Mouse (Mus musculus): Measurements from ENCODE around the gene Usp5. TPM values are rescaled to one million over a fixed set of nuclear protein-coding genes. Genes with fewer than 3 reads are reported as not detected.

Usp5 gene
- total and polyA plus RNA-seq, 2 experiments, result 49.3 to 55.9 TPM

GRCm38 (mm10) chr6:124854647-124855046, 25.4 kb upstream of the Usp5 start:
- TF ChIP-seq POLR2A (IDR thresholded peaks at IDR 0.05; ENCODE audit: extremely low read depth, insufficient read depth, low read length) (no peak), CTCF (IDR thresholded peaks at IDR 0.05; ENCODE audit: low read depth, low read length) (no peak)
- Histone ChIP-seq H3K4me1 (ENCODE audit: control insufficient read depth, insufficient read depth, low read length) (no peaks in the 10 kb centered on the region), H3K4me3 (ENCODE audit: insufficient read depth, low read depth, low read length) (no peak overlapping the region), H3K36me3 (ENCODE audit: control insufficient read depth, insufficient read depth, low read length) (no peaks in the 10 kb centered on the region), H3K27ac (replicated peaks; ENCODE audit: insufficient read depth, low read depth, low read length) (no peak overlapping the region), H3K9ac (ENCODE audit: low read depth, low read length) (no peak overlapping the region), H3K79me2 (ENCODE audit: control insufficient read depth, insufficient read depth, low read length) (no peaks in the 10 kb centered on the region), H3K27me3 (ENCODE audit: control insufficient read depth, insufficient read depth, low read length) (peaks cover 7% of the 10 kb centered on the region; the same call in 1 of the 2 replicates)
- no peak for DNase-seq (ENCODE audit: extremely low read depth, low read depth, low spot score)
- WGBS, result 71% methylated on average over 12 of the region's 12 CpGs

DNA sequence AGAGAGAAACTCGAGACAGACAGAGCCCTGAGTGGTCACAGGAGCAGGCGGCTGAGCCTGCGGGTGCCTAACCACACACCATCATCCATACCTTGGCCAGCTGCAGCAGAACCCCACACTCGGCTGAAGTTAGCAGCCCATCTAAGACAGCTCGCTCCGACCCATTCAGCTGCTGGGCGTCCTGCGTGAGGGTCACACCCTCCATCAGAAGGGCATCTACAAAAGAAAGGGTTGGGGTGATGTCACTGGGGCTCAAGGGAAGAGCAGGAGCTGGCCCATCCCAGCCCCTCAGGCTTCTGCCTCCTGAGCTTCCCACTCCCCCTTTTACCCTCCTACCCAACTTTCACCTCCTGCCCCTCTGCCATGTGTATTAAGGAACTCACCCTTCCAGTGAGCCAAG, 21.3 kb upstream of the Usp5 start:
- TF ChIP-seq POLR2A (IDR thresholded peaks at IDR 0.05; ENCODE audit: extremely low read depth, insufficient read depth, low read length), result no peak
- no peak for TF ChIP-seq CTCF (IDR thresholded peaks at IDR 0.05; ENCODE audit: low read depth, low read length)
- Histone ChIP-seq H3K4me1 (ENCODE audit: control insufficient read depth, insufficient read depth, low read length) (0 out of 2 replicates have a peak, but pooled peaks cover 1% of the 10 kb centered on the region), H3K9ac (ENCODE audit: low read depth, low read length) (no peak overlapping the region), H3K36me3 (ENCODE audit: control insufficient read depth, insufficient read depth, low read length) (no peaks in the 10 kb centered on the region), H3K27ac (replicated peaks; ENCODE audit: insufficient read depth, low read depth, low read length) (no peak overlapping the region), H3K4me3 (ENCODE audit: insufficient read depth, low read depth, low read length) (no peak overlapping the region), H3K27me3 (ENCODE audit: control insufficient read depth, insufficient read depth, low read length) (no peaks in the 10 kb centered on the region), H3K79me2 (ENCODE audit: control insufficient read depth, insufficient read depth, low read length) (no peaks in the 10 kb centered on the region)
- WGBS, result 64% methylated on average over 8 of the region's 8 CpGs
- DNase-seq (ENCODE audit: extremely low read depth, low read depth, low spot score), result no peak

DNA sequence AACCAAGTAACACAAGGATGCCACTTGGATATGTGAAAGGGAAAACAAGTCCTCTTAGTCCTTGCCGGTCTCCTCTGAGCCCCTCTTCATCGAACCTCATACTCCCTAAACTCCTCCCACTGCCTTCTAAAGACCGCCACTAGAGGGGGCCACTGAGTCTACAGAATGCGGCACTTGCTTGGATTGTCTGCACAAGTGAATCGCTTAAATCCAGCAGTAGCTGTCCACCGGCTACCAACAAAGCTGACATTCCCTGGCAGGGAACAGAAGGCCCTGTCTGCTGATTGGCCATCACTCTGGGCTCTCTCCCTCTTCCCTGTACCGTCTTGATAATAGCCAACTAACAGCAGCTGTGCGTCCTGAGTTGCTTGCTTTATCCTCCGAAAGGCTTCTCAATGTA, 18.0 kb upstream of the Usp5 start:
- Histone ChIP-seq H3K36me3 (ENCODE audit: control insufficient read depth, insufficient read depth, low read length) (no peaks in the 10 kb centered on the region), H3K79me2 (ENCODE audit: control insufficient read depth, insufficient read depth, low read length) (no peaks in the 10 kb centered on the region), H3K27me3 (ENCODE audit: control insufficient read depth, insufficient read depth, low read length) (no peaks in the 10 kb centered on the region), H3K9ac (ENCODE audit: low read depth, low read length) (no peak overlapping the region), H3K27ac (replicated peaks; ENCODE audit: insufficient read depth, low read depth, low read length) (no peak overlapping the region), H3K4me3 (ENCODE audit: insufficient read depth, low read depth, low read length) (no peak overlapping the region), H3K4me1 (ENCODE audit: control insufficient read depth, insufficient read depth, low read length) (0 out of 2 replicates have a peak, but pooled peaks cover 1% of the 10 kb centered on the region)
- WGBS, result 15% methylated on average over 9 of the region's 9 CpGs
- TF ChIP-seq POLR2A (IDR thresholded peaks at IDR 0.05; ENCODE audit: extremely low read depth, insufficient read depth, low read length), result no peak
- TF ChIP-seq CTCF (IDR thresholded peaks at IDR 0.05; ENCODE audit: low read depth, low read length), result peak; percentile 78
- DNase-seq (ENCODE audit: extremely low read depth, low read depth, low spot score), result peak; percentile 71

GRCm38 (mm10) chr6:124840241-124841167, 11.2 kb upstream of the Usp5 start, which contains the start of gene Gnb3:
TSS of gene Gnb3 (minus strand) at chr6:124840275.
- WGBS, result 57% methylated on average over 15 of the region's 15 CpGs
- H3K36me3 ChIP-seq (ENCODE audit: control insufficient read depth, insufficient read depth, low read length), result no peaks in the 10 kb centered on the region
- DNase-seq (ENCODE audit: extremely low read depth, low read depth, low spot score), result no peak
- H3K4me3 ChIP-seq (ENCODE audit: insufficient read depth, low read depth, low read length), result no peak within 1 kb of the TSS
- H3K4me1 ChIP-seq (ENCODE audit: control insufficient read depth, insufficient read depth, low read length), result no peaks in the 10 kb centered on the region
- no peaks in the 10 kb centered on the region for H3K79me2 ChIP-seq (ENCODE audit: control insufficient read depth, insufficient read depth, low read length)
- no peak for TF ChIP-seq POLR2A (IDR thresholded peaks at IDR 0.05; ENCODE audit: extremely low read depth, insufficient read depth, low read length)
- no peak for TF ChIP-seq CTCF (IDR thresholded peaks at IDR 0.05; ENCODE audit: low read depth, low read length)
- no peak within 1 kb of the TSS for H3K9ac ChIP-seq (ENCODE audit: low read depth, low read length)
- no peak within 1 kb of the TSS for H3K27ac ChIP-seq (replicated peaks; ENCODE audit: insufficient read depth, low read depth, low read length)
- H3K27me3 ChIP-seq (ENCODE audit: control insufficient read depth, insufficient read depth, low read length), result no peaks in the 10 kb centered on the region

DNA sequence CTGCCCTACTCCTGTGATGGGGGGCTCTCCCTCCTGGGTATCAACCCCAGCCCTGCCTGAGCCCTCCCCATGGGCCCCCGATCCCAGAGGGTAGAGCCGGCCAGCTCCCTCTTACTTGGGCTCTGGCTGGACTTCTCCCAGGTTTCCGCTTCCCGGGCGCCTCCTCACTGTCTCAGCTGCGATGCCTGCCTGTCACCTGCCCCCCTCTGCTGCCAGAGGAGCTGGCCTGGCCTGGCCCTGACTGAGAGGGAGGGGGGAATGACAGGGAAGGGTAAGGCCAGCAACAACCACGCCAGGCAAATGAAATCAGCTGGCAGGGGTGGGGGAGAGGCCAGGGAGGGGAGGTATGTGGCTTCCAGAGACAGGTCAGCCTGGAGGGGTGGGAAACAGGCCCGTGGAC, 10.5 kb upstream of the Usp5 start:
- H3K79me2 ChIP-seq (ENCODE audit: control insufficient read depth, insufficient read depth, low read length), result no peaks in the 10 kb centered on the region
- H3K36me3 ChIP-seq (ENCODE audit: control insufficient read depth, insufficient read depth, low read length), result no peaks in the 10 kb centered on the region
- WGBS, result 53% methylated on average over 8 of the region's 8 CpGs
- TF ChIP-seq CTCF (IDR thresholded peaks at IDR 0.05; ENCODE audit: low read depth, low read length), result no peak
- TF ChIP-seq POLR2A (IDR thresholded peaks at IDR 0.05; ENCODE audit: extremely low read depth, insufficient read depth, low read length), result no peak
- H3K9ac ChIP-seq (ENCODE audit: low read depth, low read length), result no peak overlapping the region
- no peak overlapping the region for H3K4me3 ChIP-seq (ENCODE audit: insufficient read depth, low read depth, low read length)
- no peaks in the 10 kb centered on the region for H3K4me1 ChIP-seq (ENCODE audit: control insufficient read depth, insufficient read depth, low read length)
- no peaks in the 10 kb centered on the region for H3K27me3 ChIP-seq (ENCODE audit: control insufficient read depth, insufficient read depth, low read length)
- H3K27ac ChIP-seq (replicated peaks; ENCODE audit: insufficient read depth, low read depth, low read length), result no peak overlapping the region
- DNase-seq (ENCODE audit: extremely low read depth, low read depth, low spot score), result no peak

DNA sequence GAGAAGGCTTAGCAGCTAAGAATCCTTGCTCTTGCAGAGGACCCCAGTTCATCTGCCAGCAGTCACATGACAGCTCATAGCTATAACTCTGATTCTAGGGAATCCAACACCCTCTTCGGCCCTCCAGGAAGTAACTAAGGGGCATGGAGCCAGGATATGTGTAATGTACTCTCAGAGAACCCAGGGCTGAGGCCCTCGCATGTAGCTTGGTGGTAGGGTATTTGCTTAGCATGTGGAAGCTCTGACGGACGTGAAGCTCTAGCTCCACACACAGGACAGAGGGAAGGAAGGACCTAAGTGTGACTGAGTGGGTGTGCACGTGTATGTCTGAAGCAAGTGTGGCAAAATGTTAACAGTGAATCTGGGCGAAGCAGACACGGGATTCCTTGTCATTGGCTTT, 7.1 kb upstream of the Usp5 start:
- H3K4me1 ChIP-seq (ENCODE audit: control insufficient read depth, insufficient read depth, low read length), result no peaks in the 10 kb centered on the region
- no peak overlapping the region for H3K4me3 ChIP-seq (ENCODE audit: insufficient read depth, low read depth, low read length)
- DNase-seq (ENCODE audit: extremely low read depth, low read depth, low spot score), result no peak
- 77% methylated on average over 7 of the region's 7 CpGs for WGBS
- no peak overlapping the region for H3K9ac ChIP-seq (ENCODE audit: low read depth, low read length)
- no peak overlapping the region for H3K27ac ChIP-seq (replicated peaks; ENCODE audit: insufficient read depth, low read depth, low read length)
- H3K27me3 ChIP-seq (ENCODE audit: control insufficient read depth, insufficient read depth, low read length), result no peaks in the 10 kb centered on the region
- no peaks in the 10 kb centered on the region for H3K36me3 ChIP-seq (ENCODE audit: control insufficient read depth, insufficient read depth, low read length)
- no peak for TF ChIP-seq CTCF (IDR thresholded peaks at IDR 0.05; ENCODE audit: low read depth, low read length)
- TF ChIP-seq POLR2A (IDR thresholded peaks at IDR 0.05; ENCODE audit: extremely low read depth, insufficient read depth, low read length), result no peak
- no peaks in the 10 kb centered on the region for H3K79me2 ChIP-seq (ENCODE audit: control insufficient read depth, insufficient read depth, low read length)
